ENCODE assay signal across 8 mouse cellular contexts in the genomic region with DNA sequence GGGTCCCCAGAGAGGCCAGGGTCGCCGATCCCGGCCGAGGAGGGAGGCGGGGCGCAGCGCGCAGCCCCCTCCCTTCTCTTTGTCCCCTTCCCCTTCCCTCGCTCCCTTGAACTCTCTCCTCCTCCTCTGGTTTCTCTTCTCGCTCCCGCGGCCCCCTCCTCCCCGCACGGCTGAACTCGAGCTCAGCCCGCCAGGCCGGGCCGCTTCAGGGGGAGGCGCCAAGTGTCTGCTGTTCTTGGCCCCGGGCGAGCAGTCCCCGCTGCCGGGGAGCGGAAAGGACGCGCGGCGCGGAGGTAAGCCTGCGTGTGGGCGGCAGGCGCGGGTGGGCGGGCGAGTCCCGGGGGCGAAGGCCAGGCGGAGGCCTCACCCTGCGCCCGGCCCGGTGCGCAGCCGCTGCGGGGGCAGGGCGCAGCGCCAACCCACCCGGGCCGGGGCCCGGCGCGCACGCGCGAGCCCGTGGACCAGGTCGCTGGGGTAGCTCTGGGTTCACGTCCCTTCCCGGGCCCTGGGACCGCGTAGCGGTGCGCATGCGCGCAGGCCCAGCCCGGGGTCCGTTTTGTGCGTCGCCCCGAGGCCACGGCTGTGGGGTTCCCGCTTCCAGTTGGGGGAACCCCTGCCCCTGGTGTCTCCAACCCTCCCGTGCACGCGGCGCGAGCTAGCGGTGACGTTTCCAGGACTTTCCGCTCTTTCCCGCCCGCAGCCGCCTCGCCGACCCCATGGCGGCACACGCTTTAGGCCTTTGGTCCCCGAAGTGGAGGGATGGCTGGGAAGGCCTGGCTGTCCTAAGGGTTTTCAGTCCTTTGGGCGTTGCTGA. TPM values are rescaled to one million over a fixed set of nuclear protein-coding genes. Genes with fewer than 3 reads are reported as not detected.
DNase-seq lines count a peak whose midpoint lies in the region; ATAC-seq lines count a peak whose summit lies in the region.

No protein-coding gene starts in this region.

- H3K4me3 ChIP-seq in hindbrain, embryonic 13.5 days: peak overlapping the region; percentile 78

- H3K9me3 ChIP-seq in hindbrain, embryonic 13.5 days: no peaks in the 10 kb centered on the region

- peak; percentile 82 for DNase-seq in NIH3T3 (ENCODE audit: low read depth)
- peak; percentile 87 for DNase-seq in cerebellum, adult 9-10 months
- peak; percentile 68 to 70 for DNase-seq in frontal cortex, postnatal 14 days (ENCODE audit: low spot score in 2 of 2)
- peak; percentile 59 for DNase-seq in left cerebral cortex, adult 11 months (ENCODE audit: low spot score)
- DNase-seq in lung, postnatal 36 days: peak; percentile 79
- peak; percentile 84 for DNase-seq in retina, embryonic 14.5 days (ENCODE audit: low spot score)
- peak; percentile 88 to 94 for DNase-seq in thymus, postnatal 36 days

- H3K4me2 ChIP-seq in hindbrain, embryonic 13.5 days: peak overlapping the region; percentile 76

- H3K9ac ChIP-seq in hindbrain, embryonic 13.5 days: peak overlapping the region; percentile 97

- WGBS in hindbrain, embryonic 13.5 days: under 1% methylated on average over 82 of the region's 88 CpGs

- peak overlapping the region; percentile 99 for H3K27ac ChIP-seq in hindbrain, embryonic 13.5 days

- no peaks in the 10 kb centered on the region for H3K36me3 ChIP-seq in hindbrain, embryonic 13.5 days

- H3K27me3 ChIP-seq in hindbrain, embryonic 13.5 days: no peaks in the 10 kb centered on the region

- ATAC-seq in hindbrain, embryonic 13.5 days (ENCODE audit: low FRiP score): peak; percentile 94

- peaks cover 33% of the 10 kb centered on the region for H3K4me1 ChIP-seq in hindbrain, embryonic 13.5 days (replicated peaks)

RNA-seq across cellular contexts. Expression of a gene that starts 20.3 kb away (rescaled TPM):
- 88.0 and 88.8 TPM in 2 replicates for polyA plus RNA-seq in hindbrain, embryonic 13.5 days (2015; fragmentation: Nextera tagmentation; extraction: Ambion mirVana)

Comparison
In these comparisons a context has a peak if more than half of its experiments do, and no peak if none do; other contexts are left out.
1. Peak in every context shown above with its lines: DNase-seq, ATAC-seq, H3K4me3 ChIP-seq and H3K27ac ChIP-seq.